Mouse (Mus musculus) adrenal gland, adult 8-10 months (tissue): ENCODE results near the gene Fabp2. TPM values are rescaled to one million over a fixed set of nuclear protein-coding genes. Genes with fewer than 3 reads are reported as not detected.
A peak's percentile ranks its signal among the peaks of the same experiment; 100 is the strongest.
"Not testable (repeated sequence)": the region's sequence is repeated elsewhere in the genome, so short reads cannot be mapped to it uniquely, and the experiment has no call there.

ENCODE experiments used
- DNase-seq: peaks from one replicate; pipeline ENCODE4 v3.0.0; 2022
- total RNA-seq, 4 experiments: library from RNA; stranded (reverse); gene quantifications; 2 replicates each; pipeline ENCODE4 v1.2.4; 2022

Gene Fabp2
- total RNA-seq, 4 experiments from 2014 or later: not detected

- DNase-seq: no peak
Observed at GRCm38 (mm10) chr3:122920572-122921435, 25.9 kb downstream of the Fabp2 start.

- no peak for DNase-seq
Observed at GRCm38 (mm10) chr3:122921676-122922527, 27.0 kb downstream of the Fabp2 start.

GRCm38 (mm10) chr3:122923147-122923546 is 28.3 kb downstream of the Fabp2 start:
- DNase-seq: no peak

GRCm38 (mm10) chr3:122924009-122924914 is 29.4 kb downstream of the Fabp2 start, which contains the start of gene 1810037I17Rik:
Gene 1810037I17Rik (plus strand): TSS chr3:122924203.
- DNase-seq: peak; percentile 96

GRCm38 (mm10) chr3:122929723-122930122 is 34.9 kb downstream of the Fabp2 start:
- no peak for DNase-seq

- DNase-seq: no peak
Observed at GRCm38 (mm10) chr3:122932466-122932865, 37.6 kb downstream of the Fabp2 start.

GRCm38 (mm10) chr3:122937176-122937575 is 42.3 kb downstream of the Fabp2 start:
- not testable (repeated sequence) for DNase-seq

GRCm38 (mm10) chr3:122939215-122939614 is 44.3 kb downstream of the Fabp2 start:
- no peak for DNase-seq

- peak; percentile 29 for DNase-seq
Observed at GRCm38 (mm10) chr3:122943387-122943890, 48.6 kb downstream of the Fabp2 start.

Other genes with a start within 250 kb of the Fabp2 start
- gene Pde5a, start 166.1 kb upstream of the Fabp2 start, total RNA-seq: 10 to 100 TPM; 32.8 to 65.1 (median 51.7) TPM
- not detected for gene Gm10959, start 24.3 kb downstream of the Fabp2 start, total RNA-seq
- gene 1810037I17Rik, start 29.1 kb downstream of the Fabp2 start, total RNA-seq: 10 to 100 TPM; 41.2 to 54.4 (median 47.5) TPM
- gene Usp53, start 89.4 kb downstream of the Fabp2 start, total RNA-seq: 10 to 100 TPM; 32.5 to 57.2 (median 38.4) TPM
- under 1 TPM in 2 of 4 experiments, not detected in 2; 0.30 to 0.59 TPM for gene Myoz2, start 139.9 kb downstream of the Fabp2 start, total RNA-seq